Mouse (Mus musculus) heart, embryonic 16.5 days (tissue): ENCODE data around the gene Six6. TPM values are rescaled to one million over a fixed set of nuclear protein-coding genes. Genes with fewer than 3 reads are reported as not detected.

ENCODE experiments used
- ATAC-seq: fragments of 200-750 bp; cut with Nextera tagmentation; replicated peaks from 2 replicates; pipeline ENCODE4 v1.8.0; 2017; ENCODE audit warnings: moderate number of reproducible peaks; ENCODE audit not compliant: insufficient read depth, low FRiP score; ENCODE audit errors: extremely low read depth
- H3K27ac ChIP-seq: fragments of 300-500 bp; sonication (generic); 2 replicates; pipeline ENCODE4 v1.5.1; 2014; ENCODE audit warnings: mild to moderate bottlenecking, low read length, control low read depth, moderate library complexity
- H3K27me3 ChIP-seq: fragments of 300-500 bp; sonication (generic); 2 replicates; pipeline ENCODE4 v1.6.1; 2014; ENCODE audit warnings: low read length, mixed read lengths; ENCODE audit not compliant: control insufficient read depth, insufficient read depth
- H3K36me3 ChIP-seq: fragments of 300-500 bp; sonication (generic); 2 replicates; pipeline ENCODE4 v1.6.1; 2014; ENCODE audit not compliant: control insufficient read depth, insufficient read depth
- H3K4me1 ChIP-seq: fragments of 300-500 bp; sonication (generic); 2 replicates; pipeline ENCODE4 v1.6.1; 2014; ENCODE audit warnings: low read length, mixed read lengths; ENCODE audit not compliant: control insufficient read depth, insufficient read depth
- H3K4me2 ChIP-seq: fragments of 300-500 bp; sonication (generic); 2 replicates; pipeline ENCODE4 v1.6.1; 2014; ENCODE audit warnings: low read depth, mild to moderate bottlenecking, control low read depth, low read length
- H3K4me3 ChIP-seq: fragments of 300-500 bp; sonication (generic); 2 replicates; pipeline ENCODE4 v1.5.1; 2014; ENCODE audit warnings: mild to moderate bottlenecking, control low read depth, low read length
- H3K9ac ChIP-seq: fragments of 300-500 bp; sonication (generic); 2 replicates; pipeline ENCODE4 v1.6.1; 2014; ENCODE audit warnings: low read length, control low read depth
- H3K9me3 ChIP-seq: fragments of 300-500 bp; sonication (generic); replicated peaks from 2 replicates; pipeline ENCODE4 v1.6.1; 2016; ENCODE audit warnings: low read length; ENCODE audit not compliant: control insufficient read depth
- WGBS: fragments of 180-500 bp; shearing (Covaris S2); extraction: QIAGEN DNeasy Blood & Tissue Kit; methylation state at CpG from one replicate; pipeline ENCODE4 v1.1.7; 2014; 5-methylcytosine and 5-hydroxymethylcytosine counted together
- polyA plus RNA-seq: library from polyadenylated mRNA; unstranded; fragments of >200 nt; fragmentation: Nextera tagmentation; extraction: Ambion mirVana; gene quantifications from 2 replicates; pipeline ENCODE4 v1.2.1, GENCODE M21; 2015

Six6 gene
- polyA plus RNA-seq, 1 experiment from 2014 or later: not detected

DNA sequence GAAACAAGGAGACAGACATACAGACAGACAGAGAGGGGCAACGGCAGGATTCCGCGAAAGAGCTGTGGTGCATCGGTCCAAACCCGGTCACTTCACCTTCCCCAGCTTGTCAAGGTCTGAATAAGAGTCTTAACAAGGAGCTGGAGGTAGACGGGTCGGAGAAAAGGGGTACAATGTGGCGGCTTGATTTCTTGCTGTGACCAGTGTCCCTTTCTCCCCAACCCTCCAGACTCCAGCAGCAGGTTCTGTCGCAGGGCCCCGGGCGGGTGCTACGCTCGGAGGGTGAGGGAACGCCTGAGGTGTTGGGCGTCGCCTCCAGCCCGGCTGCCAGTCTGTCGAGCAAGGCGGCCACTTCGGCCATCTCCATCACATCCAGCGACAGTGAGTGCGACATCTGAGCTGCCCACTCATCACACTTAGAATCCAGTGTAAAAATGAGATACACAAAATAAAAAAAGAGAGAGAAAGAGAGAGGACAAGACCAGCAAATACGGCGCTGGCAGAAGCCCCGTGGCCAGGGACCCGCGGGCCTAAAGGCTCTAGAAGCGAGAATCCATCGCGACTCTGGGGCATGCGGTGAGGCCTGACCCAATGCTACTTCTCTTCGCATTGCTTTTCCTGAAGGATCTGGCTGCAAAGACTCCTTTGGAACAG lies 1.8 kb downstream of the Six6 start:
- peaks cover 11% of the 10 kb centered on the region for H3K4me1 ChIP-seq
- H3K9ac ChIP-seq: no peak overlapping the region
- ATAC-seq: no peak
- 2% methylated on average over 32 of the region's 32 CpGs for WGBS
- peaks cover 88% of the 10 kb centered on the region for H3K27me3 ChIP-seq
- no peak overlapping the region for H3K4me2 ChIP-seq
- no peaks in the 10 kb centered on the region for H3K36me3 ChIP-seq
- H3K27ac ChIP-seq: no peak overlapping the region
- no peak overlapping the region for H3K4me3 ChIP-seq
- H3K9me3 ChIP-seq: no peaks in the 10 kb centered on the region

DNA sequence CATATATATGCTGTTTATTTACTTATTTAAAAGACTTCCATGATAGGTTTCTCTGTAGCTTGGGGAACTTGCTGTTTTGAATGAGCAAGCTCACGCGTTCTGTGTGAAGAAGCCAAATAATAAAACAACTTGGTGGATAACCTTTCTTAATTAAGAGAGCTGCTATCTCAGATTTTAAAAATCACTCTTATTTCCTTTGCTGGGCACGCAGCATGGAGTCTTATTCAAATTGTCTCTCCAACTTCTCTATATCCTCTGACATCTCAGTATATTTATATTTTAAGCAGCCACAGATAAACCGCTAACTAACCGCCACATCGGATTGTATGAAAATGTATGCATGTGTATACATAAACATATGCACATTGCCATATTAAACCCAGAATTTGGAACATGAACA lies 2.5 kb downstream of the Six6 start:
- no peak for ATAC-seq
- H3K4me1 ChIP-seq: peaks cover 11% of the 10 kb centered on the region
- no peaks in the 10 kb centered on the region for H3K9me3 ChIP-seq
- no peak overlapping the region for H3K4me3 ChIP-seq
- H3K9ac ChIP-seq: no peak overlapping the region
- 31% methylated on average over 6 of the region's 6 CpGs for WGBS
- H3K36me3 ChIP-seq: no peaks in the 10 kb centered on the region
- no peak overlapping the region for H3K4me2 ChIP-seq
- H3K27ac ChIP-seq: no peak overlapping the region
- H3K27me3 ChIP-seq: peaks cover 88% of the 10 kb centered on the region

DNA sequence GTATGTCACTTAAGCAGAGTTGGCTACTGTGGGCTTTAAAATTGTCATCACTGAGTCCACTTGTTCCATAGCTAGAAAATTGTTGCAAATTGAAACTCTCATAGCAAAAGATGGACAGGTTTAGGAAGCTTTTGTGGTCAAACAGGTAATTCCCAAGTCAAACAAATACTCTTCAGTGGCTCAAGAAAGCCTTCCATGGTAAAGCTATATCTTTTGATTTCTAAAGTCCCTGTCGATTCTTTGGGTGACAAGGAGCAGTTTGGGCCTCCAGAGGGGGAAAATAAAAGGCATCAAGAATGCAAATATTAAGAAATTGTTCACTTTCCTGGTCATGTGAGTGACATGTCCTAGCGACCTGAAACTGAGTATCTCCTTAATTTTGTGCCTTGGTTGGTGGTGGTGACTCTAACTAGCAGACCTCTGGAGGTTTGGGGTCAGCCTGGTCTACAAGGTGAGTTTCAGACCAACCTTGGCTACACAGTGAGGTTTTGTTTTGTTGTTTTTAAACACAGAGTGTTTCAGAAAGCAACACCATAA lies 4.0 kb downstream of the Six6 start:
- peaks cover 86% of the 10 kb centered on the region for H3K27me3 ChIP-seq
- H3K27ac ChIP-seq: no peak overlapping the region
- H3K9ac ChIP-seq: no peak overlapping the region
- no peak overlapping the region for H3K4me2 ChIP-seq
- ATAC-seq: no peak
- no peaks in the 10 kb centered on the region for H3K36me3 ChIP-seq
- no peak overlapping the region for H3K4me3 ChIP-seq
- peaks cover 11% of the 10 kb centered on the region for H3K4me1 ChIP-seq
- H3K9me3 ChIP-seq: no peaks in the 10 kb centered on the region
- WGBS: 12% methylated on average over 2 of the region's 2 CpGs

DNA sequence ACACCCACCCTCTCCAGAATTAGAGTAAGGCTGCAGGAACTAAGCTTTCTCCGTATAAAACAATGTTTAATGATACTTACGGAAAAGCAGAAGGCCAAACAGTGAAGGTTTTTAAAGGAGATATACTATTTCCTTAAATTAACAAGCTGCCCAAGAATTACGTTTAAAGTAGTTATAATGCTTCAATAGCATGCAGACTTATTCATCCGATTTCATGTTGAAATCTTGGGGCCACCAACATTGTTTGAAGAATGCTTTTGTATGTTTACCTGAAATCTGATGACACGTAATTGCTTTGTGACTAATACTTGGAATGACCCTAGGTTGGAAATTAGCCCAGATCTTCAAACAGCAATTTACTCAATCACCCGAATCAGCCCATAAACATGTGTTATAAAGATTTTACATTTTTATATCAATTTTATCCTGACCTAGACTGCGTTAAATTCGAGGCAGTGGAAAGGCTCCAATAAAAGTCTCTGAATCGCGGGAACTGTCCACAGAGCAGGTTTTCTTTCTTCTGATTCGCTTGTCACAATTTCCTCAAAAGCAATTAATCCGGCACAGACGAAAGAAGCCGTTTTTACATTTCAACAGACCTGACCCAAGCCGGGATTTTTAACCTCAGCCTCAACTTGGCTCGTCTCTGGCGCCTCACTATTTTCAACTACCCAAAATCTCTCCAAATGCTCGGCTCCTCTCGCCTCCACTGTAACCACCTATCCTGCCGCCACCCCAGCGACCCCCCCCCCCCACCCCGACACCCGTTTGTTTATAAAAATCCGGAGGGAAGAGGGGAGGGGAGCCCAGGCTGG lies 4.9 kb downstream of the Six6 start:
- Histone ChIP-seq H3K4me3 (peak overlapping the region; percentile 49), H3K27ac (no peak overlapping the region), H3K9me3 (no peaks in the 10 kb centered on the region), H3K27me3 (peaks cover 77% of the 10 kb centered on the region), H3K4me1 (peaks cover 9% of the 10 kb centered on the region), H3K9ac (no peak overlapping the region), H3K36me3 (no peaks in the 10 kb centered on the region), H3K4me2 (peak overlapping the region; percentile 61)
- no peak for ATAC-seq
- WGBS: 3% methylated on average over 24 of the region's 24 CpGs

DNA sequence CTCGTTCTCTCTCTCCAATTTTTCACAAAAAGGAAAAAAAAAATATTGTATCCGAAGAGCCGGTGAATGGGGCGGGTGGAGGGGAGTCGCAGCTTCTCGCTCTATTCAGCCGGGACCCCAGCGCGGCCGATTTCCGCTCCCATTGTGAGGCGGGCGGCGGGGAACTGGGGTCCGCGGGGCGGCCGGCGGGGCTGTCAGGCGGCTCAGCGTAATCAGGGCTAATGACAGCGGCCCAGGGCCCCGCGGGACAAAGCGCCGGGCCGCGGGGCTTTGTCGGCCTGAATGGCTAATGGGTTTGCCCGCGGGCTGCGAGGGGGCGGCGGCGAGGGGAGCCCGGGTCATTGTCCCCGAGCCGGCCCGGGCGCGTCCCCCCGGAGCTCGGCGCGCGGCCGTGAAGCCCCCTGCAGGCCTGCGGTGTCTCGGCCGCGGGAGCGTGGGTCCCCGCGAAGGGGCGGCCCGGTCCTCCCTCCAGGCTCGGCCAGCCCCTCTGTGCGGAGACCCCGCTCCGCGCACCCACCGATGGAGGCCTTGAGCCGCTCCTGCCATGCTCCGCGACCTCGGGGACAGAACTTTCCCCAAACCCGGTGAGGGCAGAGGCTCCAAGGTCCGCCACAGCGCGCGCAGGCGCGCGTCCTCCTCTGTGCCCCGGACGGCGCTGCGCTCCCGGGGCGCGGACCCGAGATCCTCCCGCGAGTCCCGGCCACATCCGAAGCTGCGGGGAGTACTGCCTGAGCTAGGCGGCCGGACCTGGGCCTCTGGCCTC lies 5.8 kb downstream of the Six6 start:
- no peak for ATAC-seq

DNA sequence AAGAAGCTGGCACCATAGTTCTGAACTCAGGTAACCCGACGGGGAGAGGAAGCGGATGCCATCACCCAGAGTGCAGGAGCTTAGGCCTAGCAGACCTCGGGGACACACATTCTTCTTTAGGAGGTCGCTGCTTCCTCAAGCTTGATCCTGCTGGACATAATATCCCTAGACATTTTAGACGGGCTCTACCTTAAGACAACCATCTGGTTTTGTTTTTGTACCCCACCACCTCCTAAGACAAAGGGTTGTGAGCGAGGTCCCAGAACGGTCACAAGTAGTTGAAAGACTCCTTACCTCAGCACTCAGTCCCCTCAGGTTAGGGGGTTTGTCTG lies 6.3 kb downstream of the Six6 start:
- WGBS: 14% methylated on average over 8 of the region's 8 CpGs
- Histone ChIP-seq H3K9me3 (no peaks in the 10 kb centered on the region), H3K4me3 (peak overlapping the region; percentile 49), H3K9ac (no peak overlapping the region), H3K36me3 (no peaks in the 10 kb centered on the region), H3K4me2 (peak overlapping the region; percentile 61; the same call in 1 of the 2 replicates), H3K4me1 (0 out of 2 replicates have a peak, but pooled peaks cover 4% of the 10 kb centered on the region), H3K27me3 (peaks cover 68% of the 10 kb centered on the region), H3K27ac (no peak overlapping the region)
- ATAC-seq: no peak

More for the DNA sequence above, 5.8 kb downstream of the Six6 start:
- H3K27me3 ChIP-seq: peaks cover 73% of the 10 kb centered on the region
- no peak overlapping the region for H3K9ac ChIP-seq
- H3K4me2 ChIP-seq: peak overlapping the region; percentile 61
- no peak overlapping the region for H3K27ac ChIP-seq
- under 1% methylated on average over 85 of the region's 89 CpGs for WGBS
- H3K36me3 ChIP-seq: no peaks in the 10 kb centered on the region
- H3K4me3 ChIP-seq: peak overlapping the region; percentile 49
- H3K9me3 ChIP-seq: no peaks in the 10 kb centered on the region
- H3K4me1 ChIP-seq: 0 out of 2 replicates have a peak, but pooled peaks cover 4% of the 10 kb centered on the region

DNA sequence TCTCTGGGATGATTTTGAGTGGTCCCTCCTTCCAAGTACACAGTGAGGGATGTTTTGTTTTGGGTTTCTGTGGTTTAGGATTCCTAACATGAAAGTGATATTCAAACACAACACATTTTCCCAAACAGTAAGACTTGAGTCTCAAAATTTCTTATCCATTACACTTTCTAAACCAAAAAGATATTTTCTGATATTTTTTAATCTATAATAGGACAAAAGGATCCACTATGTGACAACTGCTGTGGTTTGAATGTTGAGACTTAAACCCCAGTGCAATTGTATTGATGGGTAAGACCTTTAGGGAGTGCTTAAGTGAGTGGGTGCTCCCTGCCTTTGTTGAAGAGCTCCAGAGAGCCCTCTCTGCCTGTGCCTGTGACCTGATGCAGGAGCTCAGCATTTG lies 7.1 kb downstream of the Six6 start:
- H3K36me3 ChIP-seq: no peaks in the 10 kb centered on the region
- peaks cover 65% of the 10 kb centered on the region for H3K27me3 ChIP-seq
- no peak overlapping the region for H3K27ac ChIP-seq
- 0 out of 2 replicates have a peak, but pooled peaks cover 4% of the 10 kb centered on the region for H3K4me1 ChIP-seq
- no peak overlapping the region for H3K4me3 ChIP-seq
- no peak overlapping the region for H3K9ac ChIP-seq
- no peak overlapping the region for H3K4me2 ChIP-seq
- no peak for ATAC-seq
- H3K9me3 ChIP-seq: no peaks in the 10 kb centered on the region

DNA sequence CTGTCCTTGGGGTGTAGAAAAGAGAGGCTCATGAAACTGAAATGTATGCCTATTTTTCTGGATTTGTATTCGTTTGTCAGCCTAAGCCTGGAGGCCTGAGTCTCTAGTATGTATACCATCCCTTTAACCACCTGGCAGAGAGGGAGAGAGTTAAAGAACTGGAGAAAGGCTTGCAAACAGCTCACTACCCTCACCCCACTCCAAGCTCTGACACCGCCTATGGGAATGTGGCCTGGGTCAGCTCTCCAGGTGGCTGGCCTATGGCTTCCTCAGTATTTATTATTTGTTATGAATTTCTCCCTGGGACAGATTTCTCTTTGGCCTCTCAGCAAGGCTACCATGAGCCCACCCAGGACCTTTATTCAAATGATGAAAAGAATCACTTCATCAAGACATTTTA lies 7.6 kb downstream of the Six6 start:
- Histone ChIP-seq H3K4me1 (0 out of 2 replicates have a peak, but pooled peaks cover 4% of the 10 kb centered on the region), H3K4me3 (no peak overlapping the region), H3K9ac (no peak overlapping the region), H3K36me3 (no peaks in the 10 kb centered on the region), H3K4me2 (no peak overlapping the region), H3K27ac (no peak overlapping the region), H3K9me3 (no peaks in the 10 kb centered on the region), H3K27me3 (peaks cover 61% of the 10 kb centered on the region)
- no peak for ATAC-seq
- WGBS: 36% methylated on average over 2 of the region's 2 CpGs
